ENCODE assay signal across 8 mouse cellular contexts in genomic region chr1:84934151-84934502, GRCm38 (mm10). TPM values are rescaled to one million over a fixed set of nuclear protein-coding genes. Genes with fewer than 3 reads are reported as not detected.
A peak's percentile ranks its signal among the peaks of the same experiment; 100 is the strongest.
DNase-seq lines count a peak whose midpoint lies in the region; ATAC-seq lines count a peak whose summit lies in the region.

No protein-coding gene starts in this region.

- H3K4me2 ChIP-seq in lung, embryonic 15.5 days, result peak overlapping the region; percentile 89
- peak overlapping the region; percentile 63 for H3K4me2 ChIP-seq in hindbrain, embryonic 16.5 days (ENCODE audit: low read length)

- peaks cover 30% of the 10 kb centered on the region for H3K27me3 ChIP-seq in lung, embryonic 15.5 days
- H3K27me3 ChIP-seq in hindbrain, embryonic 16.5 days (replicated peaks; ENCODE audit: control insufficient read depth, insufficient read depth, low read length), result no peaks in the 10 kb centered on the region

- H3K4me3 ChIP-seq in lung, embryonic 15.5 days, result peak overlapping the region; percentile 42
- peak overlapping the region; percentile 76 for H3K4me3 ChIP-seq in hindbrain, embryonic 16.5 days (ENCODE audit: low read length)

- peak; percentile 20; the same call in 1 of the 2 replicates for ATAC-seq in lung, embryonic 15.5 days (ENCODE audit: borderline replicate concordance, extremely low read depth, low FRiP score, low TSS enrichment)
- ATAC-seq in hindbrain, embryonic 16.5 days, result peak; percentile 70

- H3K27ac ChIP-seq in lung, embryonic 15.5 days, result no peak overlapping the region
- H3K27ac ChIP-seq in hindbrain, embryonic 16.5 days (ENCODE audit: low read depth, low read length), result peak overlapping the region; percentile 95

- H3K4me1 ChIP-seq in lung, embryonic 15.5 days, result peaks cover 14% of the 10 kb centered on the region
- peaks cover 7% of the 10 kb centered on the region for H3K4me1 ChIP-seq in hindbrain, embryonic 16.5 days (ENCODE audit: control insufficient read depth, insufficient read depth, low read depth, low read length)

- WGBS in lung, embryonic 15.5 days, result 2% methylated on average over 12 of the region's 12 CpGs
- WGBS in hindbrain, embryonic 16.5 days, result under 1% methylated on average over 12 of the region's 12 CpGs

- H3K9ac ChIP-seq in lung, embryonic 15.5 days, result 0 out of 2 replicates have a peak overlapping the region, but pooled peaks have one; percentile 13
- H3K9ac ChIP-seq in hindbrain, embryonic 16.5 days (ENCODE audit: low read depth, low read length), result peak overlapping the region; percentile 90

- H3K36me3 ChIP-seq in lung, embryonic 15.5 days, result no peaks in the 10 kb centered on the region
- peaks cover 2% of the 10 kb centered on the region for H3K36me3 ChIP-seq in hindbrain, embryonic 16.5 days (ENCODE audit: control insufficient read depth, insufficient read depth, low read length)

- peak; percentile 14 for DNase-seq in adrenal gland, postnatal 10 days
- no peak for DNase-seq in adrenal gland, postnatal 25 days
- DNase-seq in lung, postnatal 25 days (ENCODE audit: low spot score), result no peak
- DNase-seq in neural tube, embryonic 10.5 days (ENCODE audit: extremely low spot score, low spot score), result peak; percentile 61
- DNase-seq in cerebellum, adult 9-10 months, result no peak
- no peak for DNase-seq in thymus, postnatal 25 days

- H3K9me3 ChIP-seq in lung, embryonic 15.5 days, result no peaks in the 10 kb centered on the region
- H3K9me3 ChIP-seq in hindbrain, embryonic 16.5 days (ENCODE audit: control insufficient read depth, low read length), result no peaks in the 10 kb centered on the region

RNA-seq across cellular contexts. Expression of gene Slc16a14, which starts 0.8 kb away (rescaled TPM):
- total RNA-seq in adrenal gland, postnatal 10 days (2021), result 1 to 10 TPM in 1 of 2 experiments, under 1 TPM in 1; 0.66 to 1.4 TPM
- total RNA-seq in adrenal gland, postnatal 25 days (2021), result 4.2 and 4.9 TPM in 2 replicates
- 0.06 and 0.30 TPM in 2 replicates for polyA plus RNA-seq in lung, embryonic 15.5 days (2015; fragmentation: Nextera tagmentation; extraction: Ambion mirVana)
- polyA plus RNA-seq in hindbrain, embryonic 16.5 days (2015; fragmentation: Nextera tagmentation; extraction: Ambion mirVana), result 10.3 and 15.0 TPM in 2 replicates

Comparison
In these comparisons a context has a peak if more than half of its experiments do, and no peak if none do; other contexts are left out.
1. DNase-seq: peak in adrenal gland, postnatal 10 days (single experiment) and neural tube, embryonic 10.5 days (single experiment); none in adrenal gland, postnatal 25 days (single experiment), lung, postnatal 25 days (single experiment), cerebellum, adult 9-10 months (single experiment) and thymus, postnatal 25 days (single experiment).